Mouse (Mus musculus) thymus, postnatal 14 days (tissue): ENCODE results near the gene Krtcap2.

Experiments used
- DNase-seq: peaks from one replicate; pipeline ENCODE4 v3.0.0; 2021

Gene Krtcap2

DNA sequence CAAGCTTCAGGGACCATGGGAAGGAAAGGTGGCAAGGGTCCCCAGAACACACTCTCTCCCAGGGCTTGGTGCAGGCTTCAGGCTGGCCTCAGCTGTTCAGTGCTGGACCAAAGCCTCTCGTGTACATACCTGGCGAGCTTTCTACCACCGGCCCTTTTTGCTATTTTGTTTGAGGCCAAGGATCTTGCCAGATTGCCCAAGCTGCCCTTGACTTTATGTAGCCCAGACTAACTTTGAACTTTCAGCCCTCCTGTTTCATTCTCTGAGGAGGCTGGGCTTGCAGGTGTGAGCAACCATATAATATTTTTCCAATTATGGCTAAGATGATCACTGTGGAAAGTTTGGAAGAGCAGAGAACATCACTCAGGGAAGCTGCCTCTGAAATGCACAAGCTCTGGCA, 38.5 kb downstream of the Krtcap2 start:
- DNase-seq, result no peak

DNA sequence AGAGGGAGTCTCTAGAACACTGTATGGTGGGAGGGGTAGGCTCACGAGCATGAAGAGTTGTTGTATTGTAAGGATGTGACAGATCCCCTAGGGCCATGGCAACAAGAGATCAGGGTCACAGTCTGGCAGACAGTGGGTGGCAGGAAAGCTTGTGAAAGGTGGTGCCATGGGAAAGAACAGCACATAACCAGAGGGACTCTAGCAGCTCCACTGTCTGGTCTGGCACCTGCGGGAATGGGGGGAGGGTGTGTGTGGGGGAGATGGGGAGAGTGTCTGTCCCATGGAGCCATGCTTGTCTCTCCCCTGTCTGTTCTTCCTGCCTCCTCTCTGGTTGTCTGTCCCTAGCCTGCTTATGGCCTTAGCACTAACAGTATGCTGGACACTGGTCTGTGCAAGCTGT, 39.8 kb downstream of the Krtcap2 start:
- DNase-seq, result no peak

DNA sequence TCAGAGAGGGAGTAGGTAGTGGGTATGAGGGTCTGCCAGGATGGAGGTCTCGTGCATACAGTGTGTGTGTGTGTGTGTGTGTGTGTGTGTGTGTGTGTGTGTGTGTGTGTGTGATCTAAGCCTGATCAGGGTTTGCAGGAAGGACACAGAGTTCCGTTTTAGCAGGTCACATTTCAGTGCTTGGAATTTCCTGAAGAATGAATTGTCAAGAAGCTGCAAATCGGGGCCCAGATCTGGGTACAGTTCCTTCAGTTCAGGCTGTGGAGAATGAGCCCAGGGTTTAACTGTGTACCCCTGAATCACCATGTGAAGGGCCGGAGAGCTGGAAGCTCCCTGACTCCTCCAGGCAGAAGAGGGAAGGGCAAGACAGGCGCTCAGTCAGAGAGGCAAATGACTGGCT, 41.5 kb downstream of the Krtcap2 start:
- no peak for DNase-seq

DNA sequence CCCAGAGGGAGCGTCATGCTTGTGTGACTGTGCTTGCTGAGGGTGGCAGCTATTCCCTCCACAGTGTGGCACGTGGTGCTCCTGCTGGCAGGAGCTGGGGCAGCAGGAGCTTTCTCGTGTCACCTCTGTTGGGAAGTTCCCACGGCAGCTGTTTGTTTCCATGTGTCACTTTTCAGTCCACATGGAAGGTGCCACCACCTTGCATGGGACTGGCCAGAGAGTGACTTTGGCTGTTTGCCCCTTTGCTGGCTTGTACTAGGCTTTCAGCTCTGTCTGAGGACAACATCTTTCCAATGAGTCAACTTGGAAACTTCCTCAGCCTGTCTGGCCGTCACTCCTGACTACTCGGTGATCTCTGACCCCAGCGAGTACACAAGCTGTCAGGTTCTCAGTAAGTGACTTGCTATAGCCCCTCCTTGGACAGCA, 42.8 kb downstream of the Krtcap2 start:
- no peak for DNase-seq

DNA sequence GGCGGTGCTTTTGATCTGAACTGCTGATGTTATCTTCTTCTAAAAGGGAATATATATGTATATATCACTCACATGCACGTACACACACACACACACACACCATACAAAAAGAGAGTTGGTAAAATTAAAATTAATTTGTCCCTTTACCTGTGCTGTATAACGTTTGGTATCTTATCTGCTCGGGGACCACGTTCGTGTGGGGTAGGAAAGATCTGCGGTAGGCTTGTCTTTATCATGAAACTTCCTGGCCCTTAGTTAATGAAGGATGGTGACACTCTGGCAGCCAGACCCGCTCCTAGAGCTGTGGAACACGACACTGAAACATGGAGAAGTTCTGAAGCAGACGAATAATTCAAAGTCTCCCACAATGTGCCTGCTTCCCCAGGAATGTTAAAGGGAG, 46.1 kb downstream of the Krtcap2 start:
- DNase-seq, result no peak

DNA sequence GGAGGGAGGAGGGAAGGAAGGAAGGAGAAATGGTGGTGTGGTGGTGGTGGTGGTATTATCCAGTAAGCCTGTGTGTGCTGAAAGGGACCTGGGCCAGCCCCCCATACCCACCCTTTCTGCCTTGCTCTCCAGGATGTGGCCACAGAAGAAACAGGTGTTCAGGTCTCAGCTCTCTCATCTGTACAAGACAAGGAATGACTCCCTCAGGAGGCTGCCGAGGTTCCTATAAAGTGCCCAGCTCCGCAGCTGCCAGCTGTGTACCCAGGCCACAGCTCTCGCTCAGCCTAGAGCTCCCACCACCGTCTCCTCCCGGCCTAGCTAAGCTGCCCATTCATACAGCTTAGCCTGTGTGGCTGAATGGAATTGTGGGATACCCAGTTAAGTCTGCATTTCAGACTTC, 46.5 kb downstream of the Krtcap2 start:
- peak; percentile 58 for DNase-seq

DNA sequence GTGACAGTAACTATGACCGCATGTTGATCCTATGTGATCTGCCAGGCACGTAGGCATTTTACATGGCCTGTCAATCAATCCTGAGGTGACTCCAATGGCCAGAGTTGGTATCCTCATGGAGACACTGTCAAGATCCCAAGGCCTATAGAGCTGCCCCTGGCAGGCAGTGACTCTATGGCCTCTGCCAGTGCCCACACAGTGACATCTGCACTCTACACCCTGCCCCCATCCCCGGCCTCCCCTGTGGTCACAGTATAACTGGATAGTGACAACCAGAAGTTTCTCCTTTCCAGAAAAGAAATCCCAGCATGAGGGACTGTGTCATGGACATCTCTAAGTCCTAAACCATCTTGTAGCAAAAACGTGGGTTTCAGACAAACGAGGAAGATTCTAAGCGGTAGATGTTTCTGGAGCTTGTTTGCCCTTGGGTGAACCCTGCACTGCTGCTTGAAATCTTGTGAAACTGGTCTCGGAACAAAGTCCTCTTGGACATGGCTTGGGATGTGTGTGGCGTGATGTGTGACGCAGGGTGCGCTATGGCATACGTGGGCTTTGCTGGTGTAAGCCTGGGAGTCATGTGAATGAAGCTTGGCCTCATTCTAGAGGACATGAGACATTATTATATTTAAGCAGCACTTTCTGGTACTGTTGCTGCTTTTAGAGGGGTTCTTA, 47.6 kb downstream of the Krtcap2 start:
- no peak for DNase-seq

DNA sequence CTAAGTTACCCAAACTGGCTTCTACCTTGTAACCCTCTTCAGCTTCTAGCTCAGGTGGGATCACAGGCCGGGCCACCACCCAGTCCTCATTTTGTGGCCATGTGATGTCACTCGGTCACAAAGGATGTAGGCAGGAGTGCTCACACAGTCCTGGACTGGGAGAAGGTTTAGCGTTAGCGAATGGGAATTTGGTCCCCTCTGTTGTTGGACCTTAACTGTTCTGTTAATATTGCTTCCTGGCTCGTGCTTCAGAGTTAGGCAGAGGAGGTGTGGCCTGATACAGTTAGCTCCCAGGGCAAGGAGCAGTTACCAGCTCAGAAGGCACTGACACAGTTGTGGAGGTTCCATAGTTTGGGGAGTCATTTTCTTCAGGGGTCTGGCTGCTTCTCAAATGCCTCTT, 48.4 kb downstream of the Krtcap2 start:
- DNase-seq, result no peak

DNA sequence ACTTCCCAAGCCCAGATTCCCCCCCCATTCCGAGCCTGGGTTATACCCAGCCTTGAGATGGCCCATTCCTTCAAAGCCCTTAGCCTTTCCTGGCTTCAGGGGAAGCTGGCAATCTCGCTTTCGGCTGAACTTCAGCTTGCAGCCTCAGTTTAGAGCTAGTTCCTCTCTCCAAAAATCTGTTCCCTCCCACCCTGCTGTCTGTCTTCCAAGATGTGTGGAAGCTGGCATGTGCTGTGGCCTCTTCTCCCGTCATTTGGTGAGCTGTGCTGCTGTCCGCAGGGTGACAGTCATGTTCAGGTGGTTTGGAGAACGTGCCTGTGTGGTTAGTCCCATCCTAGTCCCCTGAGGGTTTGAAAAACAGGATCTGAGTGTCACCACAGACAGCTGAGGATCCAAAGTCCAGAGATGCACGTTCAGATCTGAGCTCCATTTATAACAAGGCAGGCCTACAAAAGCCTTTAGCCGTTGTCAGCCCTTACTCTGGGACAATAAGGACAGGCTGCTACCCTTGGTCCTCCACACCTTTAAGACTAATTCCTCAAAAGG, 50.0 kb downstream of the Krtcap2 start:
- no peak for DNase-seq

DNA sequence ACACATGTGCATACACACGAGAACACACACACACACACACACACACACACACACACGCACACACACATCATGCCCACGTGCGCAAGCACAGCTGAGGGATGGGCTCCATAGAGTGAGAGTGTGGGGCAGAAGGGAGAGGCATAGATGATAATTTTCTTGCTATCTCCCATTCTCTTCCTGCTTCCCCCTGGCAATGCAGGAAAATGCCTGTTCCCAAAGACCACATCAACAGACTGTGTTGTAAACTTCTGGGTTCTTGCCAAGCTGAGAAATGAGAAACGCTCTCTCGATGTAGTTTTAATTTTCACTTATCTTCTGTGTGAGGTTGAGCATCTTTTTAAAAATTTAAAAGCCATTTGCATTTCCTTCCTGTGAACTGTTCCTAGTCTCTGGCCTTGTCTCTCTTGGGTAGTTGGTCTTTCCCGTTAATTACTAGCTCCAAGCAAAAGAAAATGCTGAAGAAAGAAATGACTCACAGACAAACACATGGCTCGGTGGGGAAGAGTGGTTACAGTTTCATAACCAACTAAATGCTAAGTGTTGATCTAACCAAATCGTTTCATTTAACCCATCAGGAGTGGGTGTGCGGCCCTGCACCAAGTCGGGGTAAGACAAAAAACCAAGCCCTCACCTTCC, 51.1 kb downstream of the Krtcap2 start:
- DNase-seq, result no peak

DNA sequence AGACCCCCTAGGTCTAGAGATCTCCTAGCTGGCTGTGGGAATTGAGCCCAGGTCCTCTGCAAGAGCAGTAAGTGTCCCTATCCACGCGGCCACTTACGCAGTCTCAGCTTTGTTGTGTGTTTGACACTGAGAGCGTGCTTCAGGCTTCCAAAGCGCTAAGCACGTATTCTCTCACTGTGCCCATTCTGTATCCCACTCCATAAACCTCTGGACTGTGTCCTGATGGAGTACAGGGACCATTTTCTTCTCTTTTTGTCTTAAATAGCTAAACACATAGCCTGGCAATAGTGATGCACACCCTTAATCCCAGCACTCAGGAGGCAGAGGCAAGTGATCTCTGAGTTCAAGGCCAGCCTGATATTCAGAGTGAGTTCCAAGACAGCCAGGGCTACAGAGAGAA, 53.1 kb downstream of the Krtcap2 start:
- no peak for DNase-seq

DNA sequence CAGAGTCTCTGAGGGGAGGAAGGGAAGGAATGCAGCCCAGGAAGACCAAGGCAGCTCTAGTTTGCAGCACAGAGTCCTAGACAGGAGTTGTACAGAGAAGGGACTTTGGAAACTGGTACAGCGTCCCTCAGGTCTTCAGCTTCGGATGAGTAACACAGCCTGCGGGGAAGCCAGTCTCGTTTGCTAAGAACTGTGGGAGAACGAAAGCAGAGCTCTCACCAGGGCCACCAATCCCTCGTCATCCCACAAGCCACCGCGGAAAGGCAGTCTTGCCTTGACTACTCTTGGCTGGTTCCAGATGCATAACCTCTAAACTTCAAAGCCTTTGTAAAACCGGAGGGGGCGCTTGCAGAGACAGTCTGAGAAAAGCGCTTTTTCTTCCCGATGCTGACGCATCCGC, 53.7 kb downstream of the Krtcap2 start:
- DNase-seq, result peak; percentile 68
